31 mouse cellular contexts compared by ENCODE assay signal in the genomic region with DNA sequence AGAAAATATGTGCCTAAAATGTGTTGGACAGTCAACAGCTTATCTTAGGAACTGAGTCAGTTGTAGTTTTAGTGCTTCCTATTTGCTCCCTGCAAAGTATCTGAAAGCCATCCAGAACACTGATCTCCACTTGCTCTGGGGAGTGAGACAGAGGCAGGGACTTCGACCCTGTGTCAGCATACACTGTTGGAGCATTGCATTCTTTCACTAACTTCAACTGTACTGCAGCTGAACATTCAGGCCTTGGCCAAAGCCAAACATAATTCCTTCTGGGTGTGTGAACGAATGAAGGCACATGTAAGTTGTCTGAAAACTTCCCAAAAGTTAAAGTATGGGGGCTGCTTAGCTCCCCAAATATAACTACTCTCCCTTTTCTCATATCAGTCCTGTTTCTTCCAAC. TPM values are rescaled to one million over a fixed set of nuclear protein-coding genes. Genes with fewer than 3 reads are reported as not detected.
DNase-seq lines count a peak whose midpoint lies in the region; ATAC-seq and TF ChIP-seq lines count a peak whose summit lies in the region.
"Had no signal": no experiment of that assay in that cellular context is flagged by ENCODE, and none has a peak within 500 bp of the region (broad histone marks: within the 10 kb centered on the region; RNA-seq: fewer than 3 reads in every experiment).

No protein-coding gene starts in this region.

- H3K4me3 ChIP-seq in kidney, adult 2 months (ENCODE audit: insufficient read depth, low read depth, low read length), result no peak overlapping the region
- H3K4me3 ChIP-seq in kidney, embryonic 14.5 days (ENCODE audit: low read length), result no peak overlapping the region
- H3K4me3 ChIP-seq in liver, embryonic 13.5 days (replicated peaks), result no peak overlapping the region
- H3K4me3 ChIP-seq in liver, postnatal 0 days (ENCODE audit: low read depth, low read length), result no peak overlapping the region
- no peak overlapping the region for H3K4me3 ChIP-seq in intestine, embryonic 16.5 days (ENCODE audit: low read length)
- H3K4me3 ChIP-seq in neural tube, embryonic 15.5 days (replicated peaks), result no peak overlapping the region
- H3K4me3 ChIP-seq: forebrain, embryonic 15.5 days; limb, embryonic 12.5 days; midbrain, embryonic 13.5 days; stomach, embryonic 15.5 days had no signal

- peak; percentile 33 for DNase-seq in kidney, adult 2 months
- no peak for DNase-seq in liver, embryonic 13.5 days
- no peak for DNase-seq in liver, postnatal 0 days
- peak; percentile 47 for DNase-seq in yolk sac, embryonic 10.5 days (ENCODE audit: low spot score)
- DNase-seq in urinary bladder, adult 2 months (ENCODE audit: low spot score), result no peak
- DNase-seq: adrenal gland, adult 2 months; cerebellum, adult 9-11 months; gastrocnemius, postnatal 36 days; heart, adult 18-20 months; kidney, adult 8-10 months; kidney, postnatal 10 days; lung, adult 2 months; lung, postnatal 10 days; right cerebral cortex, postnatal 25 days; thymus, adult 18-20 months; thymus, postnatal 25 days had no signal

- TF ChIP-seq POLR2A in kidney, adult 2 months (IDR thresholded peaks at IDR 0.05; ENCODE audit: low read depth, low read length), result no peak

- TF ChIP-seq CTCF in kidney, adult 2 months (conservative IDR thresholded peaks at IDR 0.05; ENCODE audit: insufficient read depth, insufficient read length, low read depth, low read length), result no peak
- TF ChIP-seq CTCF in liver, postnatal 0 days (IDR thresholded peaks at IDR 0.05; ENCODE audit: low read depth), result no peak

- no peaks in the 10 kb centered on the region for H3K27me3 ChIP-seq in kidney, adult 2 months (replicated peaks; ENCODE audit: control insufficient read depth, insufficient read depth, low read length)
- no peaks in the 10 kb centered on the region for H3K27me3 ChIP-seq in kidney, embryonic 14.5 days (ENCODE audit: control insufficient read depth, insufficient read depth, low read length)
- H3K27me3 ChIP-seq in liver, embryonic 13.5 days, result no peaks in the 10 kb centered on the region
- no peaks in the 10 kb centered on the region for H3K27me3 ChIP-seq in liver, postnatal 0 days (ENCODE audit: insufficient read depth, low read length)
- H3K27me3 ChIP-seq in intestine, embryonic 16.5 days (replicated peaks; ENCODE audit: control insufficient read depth, insufficient read depth, low read length), result no peaks in the 10 kb centered on the region
- no peaks in the 10 kb centered on the region for H3K27me3 ChIP-seq in neural tube, embryonic 15.5 days (replicated peaks)
- H3K27me3 ChIP-seq: forebrain, embryonic 15.5 days; limb, embryonic 12.5 days; midbrain, embryonic 13.5 days; stomach, embryonic 15.5 days had no signal

- 59% methylated on average over 2 of the region's 2 CpGs for WGBS in kidney, adult 2 months
- WGBS in kidney, embryonic 14.5 days, result 92% methylated on average over 2 of the region's 2 CpGs
- WGBS in liver, embryonic 13.5 days (ENCODE audit: insufficient replicate concordance), result 67% methylated on average over 2 of the region's 2 CpGs
- WGBS in liver, postnatal 0 days (ENCODE audit: insufficient replicate concordance), result 60% methylated on average over 2 of the region's 2 CpGs
- WGBS in intestine, embryonic 16.5 days, result 70% methylated on average over 2 of the region's 2 CpGs
- WGBS in neural tube, embryonic 15.5 days, result 87% methylated on average over 2 of the region's 2 CpGs

- no peak for TF ChIP-seq EP300 in liver, postnatal 0 days (IDR thresholded peaks at IDR 0.05; ENCODE audit: low read depth)

- H3K36me3 ChIP-seq in kidney, adult 2 months (ENCODE audit: control insufficient read depth, insufficient read depth, low read length), result peaks cover 9% of the 10 kb centered on the region
- H3K36me3 ChIP-seq in kidney, embryonic 14.5 days (ENCODE audit: control insufficient read depth, insufficient read depth, low read length), result peaks cover 60% of the 10 kb centered on the region
- peaks cover 91% of the 10 kb centered on the region for H3K36me3 ChIP-seq in liver, embryonic 13.5 days
- H3K36me3 ChIP-seq in liver, postnatal 0 days (replicated peaks; ENCODE audit: insufficient read depth, low read length), result peaks cover 69% of the 10 kb centered on the region
- peaks cover 20% of the 10 kb centered on the region for H3K36me3 ChIP-seq in intestine, embryonic 16.5 days (ENCODE audit: control insufficient read depth, insufficient read depth, low read length)
- peaks cover 77% of the 10 kb centered on the region for H3K36me3 ChIP-seq in neural tube, embryonic 15.5 days

- H3K4me1 ChIP-seq in kidney, adult 2 months (ENCODE audit: control insufficient read depth, insufficient read depth, low read length), result peaks cover 8% of the 10 kb centered on the region; the same call in 1 of the 2 replicates
- no peaks in the 10 kb centered on the region for H3K4me1 ChIP-seq in kidney, embryonic 14.5 days (ENCODE audit: control insufficient read depth, insufficient read depth, low read length)
- H3K4me1 ChIP-seq in liver, embryonic 13.5 days (replicated peaks), result peaks cover 15% of the 10 kb centered on the region; the same call in 1 of the 2 replicates
- peaks cover 2% of the 10 kb centered on the region; the same call in 1 of the 2 replicates for H3K4me1 ChIP-seq in liver, postnatal 0 days (ENCODE audit: insufficient read depth)
- H3K4me1 ChIP-seq in intestine, embryonic 16.5 days (ENCODE audit: control insufficient read depth, insufficient read depth, low read length), result no peaks in the 10 kb centered on the region
- H3K4me1 ChIP-seq in neural tube, embryonic 15.5 days, result no peaks in the 10 kb centered on the region
- H3K4me1 ChIP-seq: forebrain, embryonic 15.5 days; limb, embryonic 12.5 days; midbrain, embryonic 13.5 days; stomach, embryonic 15.5 days had no signal

- no peaks in the 10 kb centered on the region for H3K9me3 ChIP-seq in kidney, embryonic 14.5 days (ENCODE audit: control insufficient read depth, low read length)
- no peaks in the 10 kb centered on the region for H3K9me3 ChIP-seq in liver, embryonic 13.5 days (replicated peaks)
- no peaks in the 10 kb centered on the region for H3K9me3 ChIP-seq in liver, postnatal 0 days (ENCODE audit: low read length)
- H3K9me3 ChIP-seq in intestine, embryonic 16.5 days (ENCODE audit: control insufficient read depth, low read length), result no peaks in the 10 kb centered on the region
- H3K9me3 ChIP-seq in neural tube, embryonic 15.5 days (replicated peaks), result no peaks in the 10 kb centered on the region
- H3K9me3 ChIP-seq: forebrain, embryonic 15.5 days; limb, embryonic 12.5 days; midbrain, embryonic 13.5 days; stomach, embryonic 15.5 days had no signal

- H3K4me2 ChIP-seq in kidney, embryonic 14.5 days (replicated peaks; ENCODE audit: low read depth, low read length), result no peak overlapping the region
- no peak overlapping the region for H3K4me2 ChIP-seq in liver, embryonic 13.5 days
- H3K4me2 ChIP-seq in liver, postnatal 0 days (ENCODE audit: low read depth, low read length), result no peak overlapping the region
- H3K4me2 ChIP-seq in intestine, embryonic 16.5 days (ENCODE audit: low read depth, low read length), result no peak overlapping the region
- no peak overlapping the region for H3K4me2 ChIP-seq in neural tube, embryonic 15.5 days
- H3K4me2 ChIP-seq: forebrain, embryonic 15.5 days; heart, embryonic 11.5 days; hindbrain, embryonic 14.5 days; limb, embryonic 12.5 days; midbrain, embryonic 13.5 days; stomach, embryonic 15.5 days had no signal

- ATAC-seq in kidney, embryonic 14.5 days (ENCODE audit: low FRiP score, low TSS enrichment), result no peak
- no peak for ATAC-seq in liver, embryonic 13.5 days (ENCODE audit: low read depth)
- no peak for ATAC-seq in liver, postnatal 0 days
- 0 out of 2 replicates have a peak, but pooled peaks have one; percentile 56 for ATAC-seq in intestine, embryonic 16.5 days
- no peak for ATAC-seq in neural tube, embryonic 15.5 days (ENCODE audit: low FRiP score)
- ATAC-seq: activated CD4-positive, CD25-positive, alpha-beta regulatory T cell, adult 4 months; forebrain, embryonic 15.5 days; midbrain, embryonic 13.5 days had no signal

- no peak overlapping the region for H3K9ac ChIP-seq in kidney, embryonic 14.5 days (ENCODE audit: low read depth, low read length)
- H3K9ac ChIP-seq in liver, embryonic 13.5 days, result no peak overlapping the region
- no peak overlapping the region for H3K9ac ChIP-seq in liver, postnatal 0 days (replicated peaks)
- H3K9ac ChIP-seq in intestine, embryonic 16.5 days (ENCODE audit: low read depth, low read length), result no peak overlapping the region
- no peak overlapping the region for H3K9ac ChIP-seq in neural tube, embryonic 15.5 days (replicated peaks)
- H3K9ac ChIP-seq: forebrain, embryonic 15.5 days; hindbrain, embryonic 14.5 days; limb, embryonic 12.5 days; midbrain, embryonic 13.5 days; stomach, embryonic 15.5 days had no signal

- no peak overlapping the region for H3K27ac ChIP-seq in kidney, adult 2 months (ENCODE audit: insufficient read depth, low read depth, low read length)
- H3K27ac ChIP-seq in kidney, embryonic 14.5 days (ENCODE audit: low read depth, low read length), result no peak overlapping the region
- peak overlapping the region; percentile 31; the same call in 1 of the 2 replicates for H3K27ac ChIP-seq in liver, embryonic 13.5 days
- H3K27ac ChIP-seq in liver, postnatal 0 days (ENCODE audit: low read depth), result no peak overlapping the region
- H3K27ac ChIP-seq in intestine, embryonic 16.5 days (ENCODE audit: low read length), result peak overlapping the region; percentile 31
- H3K27ac ChIP-seq in neural tube, embryonic 15.5 days (replicated peaks), result no peak overlapping the region
- H3K27ac ChIP-seq: forebrain, embryonic 15.5 days; hindbrain, embryonic 14.5 days; limb, embryonic 12.5 days; macrophage; midbrain, embryonic 13.5 days; stomach, embryonic 15.5 days had no signal

RNA-seq across cellular contexts. Expression of a gene that starts 12.1 kb away (rescaled TPM):
- 35.5 and 45.9 TPM in 2 replicates for polyA plus RNA-seq in kidney, adult 2 months (2012; rRNA removed)
- polyA plus RNA-seq in kidney, embryonic 14.5 days (2014; fragmentation: Nextera tagmentation; extraction: Ambion mirVana), result 34.2 and 63.5 TPM in 2 replicates
- 87.0 and 88.9 TPM in 2 replicates for polyA plus RNA-seq in liver, embryonic 13.5 days (2015; fragmentation: Nextera tagmentation; extraction: Ambion mirVana)
- 46.9 and 47.5 TPM in 2 replicates for polyA plus RNA-seq in liver, postnatal 0 days (2015; fragmentation: Nextera tagmentation; extraction: Ambion mirVana)
- polyA plus RNA-seq in intestine, embryonic 16.5 days (2015; fragmentation: Nextera tagmentation; extraction: Ambion mirVana), result 94.3 and 97.8 TPM in 2 replicates
- polyA plus RNA-seq in urinary bladder, adult 2 months (2012; rRNA removed), result 50.3 and 53.7 TPM in 2 replicates
- 125 and 137 TPM in 2 replicates for polyA plus RNA-seq in neural tube, embryonic 15.5 days (2015; fragmentation: Nextera tagmentation; extraction: Ambion mirVana)

RNA-seq across cellular contexts. Expression of a gene that starts 18.4 kb away (rescaled TPM):
- polyA plus RNA-seq in kidney, adult 2 months (2012; rRNA removed), result 36.0 and 38.8 TPM in 2 replicates
- 27.6 and 36.4 TPM in 2 replicates for polyA plus RNA-seq in kidney, embryonic 14.5 days (2014; fragmentation: Nextera tagmentation; extraction: Ambion mirVana)
- 13.7 and 15.2 TPM in 2 replicates for polyA plus RNA-seq in liver, embryonic 13.5 days (2015; fragmentation: Nextera tagmentation; extraction: Ambion mirVana)
- polyA plus RNA-seq in liver, postnatal 0 days (2015; fragmentation: Nextera tagmentation; extraction: Ambion mirVana), result 11.5 and 12.3 TPM in 2 replicates
- 31.5 and 32.0 TPM in 2 replicates for polyA plus RNA-seq in intestine, embryonic 16.5 days (2015; fragmentation: Nextera tagmentation; extraction: Ambion mirVana)
- 56.8 and 65.1 TPM in 2 replicates for polyA plus RNA-seq in urinary bladder, adult 2 months (2012; rRNA removed)
- 34.3 and 37.9 TPM in 2 replicates for polyA plus RNA-seq in neural tube, embryonic 15.5 days (2015; fragmentation: Nextera tagmentation; extraction: Ambion mirVana)

RNA-seq across cellular contexts. Expression of a gene that starts 22.4 kb away (rescaled TPM):
- not detected in 2 replicates for polyA plus RNA-seq in kidney, adult 2 months (2012; rRNA removed)
- polyA plus RNA-seq in kidney, embryonic 14.5 days (2014; fragmentation: Nextera tagmentation; extraction: Ambion mirVana), result not detected in 2 replicates
- polyA plus RNA-seq in liver, embryonic 13.5 days (2015; fragmentation: Nextera tagmentation; extraction: Ambion mirVana), result not detected in 2 replicates
- not detected in 2 replicates for polyA plus RNA-seq in liver, postnatal 0 days (2015; fragmentation: Nextera tagmentation; extraction: Ambion mirVana)
- 19.9 and 21.5 TPM in 2 replicates for polyA plus RNA-seq in intestine, embryonic 16.5 days (2015; fragmentation: Nextera tagmentation; extraction: Ambion mirVana)
- not detected in 2 replicates for polyA plus RNA-seq in urinary bladder, adult 2 months (2012; rRNA removed)
- polyA plus RNA-seq in neural tube, embryonic 15.5 days (2015; fragmentation: Nextera tagmentation; extraction: Ambion mirVana), result not detected in 2 replicates
- polyA plus RNA-seq: activated CD4-positive, CD25-positive, alpha-beta regulatory T cell, adult 4 months; adrenal gland, adult 2 months; forebrain, embryonic 15.5 days; frontal cortex, adult 2 months; heart, embryonic 11.5 days; heart, postnatal 0 days; hindbrain, embryonic 14.5 days; limb, embryonic 12.5 days; lung, adult 2 months; macrophage; midbrain, embryonic 13.5 days; neural tube, embryonic 14.5 days had no signal

RNA-seq across cellular contexts. Expression of a gene that starts 28.7 kb away (rescaled TPM):
- 1,915 and 2,050 TPM in 2 replicates for polyA plus RNA-seq in kidney, adult 2 months (2012; rRNA removed)
- 848 and 857 TPM in 2 replicates for polyA plus RNA-seq in kidney, embryonic 14.5 days (2014; fragmentation: Nextera tagmentation; extraction: Ambion mirVana)
- 578 and 628 TPM in 2 replicates for polyA plus RNA-seq in liver, embryonic 13.5 days (2015; fragmentation: Nextera tagmentation; extraction: Ambion mirVana)
- 781 and 849 TPM in 2 replicates for polyA plus RNA-seq in liver, postnatal 0 days (2015; fragmentation: Nextera tagmentation; extraction: Ambion mirVana)
- 1,152 and 1,154 TPM in 2 replicates for polyA plus RNA-seq in intestine, embryonic 16.5 days (2015; fragmentation: Nextera tagmentation; extraction: Ambion mirVana)
- 217 and 242 TPM in 2 replicates for polyA plus RNA-seq in urinary bladder, adult 2 months (2012; rRNA removed)
- polyA plus RNA-seq in neural tube, embryonic 15.5 days (2015; fragmentation: Nextera tagmentation; extraction: Ambion mirVana), result 863 and 912 TPM in 2 replicates

RNA-seq across cellular contexts. Expression of a gene that starts 41.1 kb away (rescaled TPM):
- 1.0 and 1.1 TPM in 2 replicates for polyA plus RNA-seq in kidney, adult 2 months (2012; rRNA removed)
- 42.1 and 54.2 TPM in 2 replicates for polyA plus RNA-seq in kidney, embryonic 14.5 days (2014; fragmentation: Nextera tagmentation; extraction: Ambion mirVana)
- 20.8 and 23.9 TPM in 2 replicates for polyA plus RNA-seq in liver, embryonic 13.5 days (2015; fragmentation: Nextera tagmentation; extraction: Ambion mirVana)
- polyA plus RNA-seq in liver, postnatal 0 days (2015; fragmentation: Nextera tagmentation; extraction: Ambion mirVana), result 1.6 and 2.8 TPM in 2 replicates
- polyA plus RNA-seq in intestine, embryonic 16.5 days (2015; fragmentation: Nextera tagmentation; extraction: Ambion mirVana), result 38.5 and 41.0 TPM in 2 replicates
- 0.33 and 0.41 TPM in 2 replicates for polyA plus RNA-seq in urinary bladder, adult 2 months (2012; rRNA removed)
- polyA plus RNA-seq in neural tube, embryonic 15.5 days (2015; fragmentation: Nextera tagmentation; extraction: Ambion mirVana), result 6.7 and 12.0 TPM in 2 replicates
- polyA plus RNA-seq: large intestine, adult 2 months; macrophage had no signal

Comparison
In these comparisons a context has a peak if more than half of its experiments do, and no peak if none do; other contexts are left out.
1. H3K27ac ChIP-seq: peak in liver, embryonic 13.5 days (single experiment) and intestine, embryonic 16.5 days (single experiment); none in kidney, adult 2 months (single experiment), kidney, embryonic 14.5 days (single experiment), liver, postnatal 0 days (single experiment) and neural tube, embryonic 15.5 days (single experiment).
2. DNase-seq: peak in kidney, adult 2 months (single experiment) and yolk sac, embryonic 10.5 days (single experiment); none in liver, embryonic 13.5 days (single experiment), liver, postnatal 0 days (single experiment) and urinary bladder, adult 2 months (single experiment).
3. RNA of a gene that starts 22.4 kb away (polyA plus RNA-seq): 19.9 to 21.5 TPM in intestine, embryonic 16.5 days; not detected in kidney, adult 2 months, not detected in kidney, embryonic 14.5 days, not detected in liver, embryonic 13.5 days, not detected in liver, postnatal 0 days, not detected in urinary bladder, adult 2 months and not detected in neural tube, embryonic 15.5 days; every median in the first group is over 10 times any median in the second.